Comparison of ENCODE assay signal across 8 mouse cellular contexts in genomic region chr15:25486158-25486557, GRCm38 (mm10).
DNase-seq lines count a peak whose midpoint lies in the region; ATAC-seq and TF ChIP-seq lines count a peak whose summit lies in the region.

No protein-coding gene starts in this region.

- TF ChIP-seq POLR2A in heart, adult 2 months (IDR thresholded peaks at IDR 0.05; ENCODE audit: insufficient read depth, low read depth, low read length) = no peak

- TF ChIP-seq CTCF in heart, adult 2 months (IDR thresholded peaks at IDR 0.05) = peak; percentile 69
- TF ChIP-seq CTCF in lung, embryonic 14.5 days (IDR thresholded peaks at IDR 0.05; ENCODE audit: low read depth) = peak; percentile 62
- TF ChIP-seq CTCF in hindbrain, postnatal 0 days (IDR thresholded peaks at IDR 0.05; ENCODE audit: low read depth) = peak; percentile 66

- TF ChIP-seq EP300 in heart, adult 2 months (IDR thresholded peaks at IDR 0.05; ENCODE audit: insufficient read depth, low read depth, low read length) = no peak

- ATAC-seq in lung, embryonic 14.5 days (ENCODE audit: insufficient read depth) = no peak; the same call in 1 of the 2 replicates
- peak; percentile 68; the same call in 1 of the 2 replicates for ATAC-seq in hindbrain, postnatal 0 days

- H3K4me1 ChIP-seq in heart, adult 2 months (ENCODE audit: control insufficient read depth, insufficient read depth, low read length) = no peaks in the 10 kb centered on the region; the same call in none of the 2 replicates
- H3K4me1 ChIP-seq in lung, embryonic 14.5 days (ENCODE audit: insufficient read depth) = 0 out of 2 replicates have a peak, but pooled peaks cover 4% of the 10 kb centered on the region
- no peaks in the 10 kb centered on the region for H3K4me1 ChIP-seq in hindbrain, postnatal 0 days (ENCODE audit: insufficient read depth, low read length)

- no peak for DNase-seq in heart, adult 2 months
- no peak for DNase-seq in heart, postnatal 36 days
- peak; percentile 82 for DNase-seq in lung, embryonic 14.5 days
- no peak for DNase-seq in lung, adult 18-20 months
- peak; percentile 72 for DNase-seq in hindbrain, postnatal 0 days (ENCODE audit: low spot score)
- peak; percentile 67 for DNase-seq in retina, embryonic 14.5 days (ENCODE audit: low spot score)
- DNase-seq in right cerebral cortex, postnatal 25 days = no peak
- no peak for DNase-seq in layer of hippocampus, adult 8-10 months (ENCODE audit: low spot score in 2 of 2)

- 75% methylated on average over 7 of the region's 7 CpGs for WGBS in heart, adult 2 months
- WGBS in lung, embryonic 14.5 days = 75% methylated on average over 7 of the region's 7 CpGs
- 82% methylated on average over 7 of the region's 7 CpGs for WGBS in hindbrain, postnatal 0 days

- H3K27ac ChIP-seq in heart, adult 2 months = no peak overlapping the region
- H3K27ac ChIP-seq in lung, embryonic 14.5 days (ENCODE audit: low read depth) = no peak overlapping the region
- no peak overlapping the region for H3K27ac ChIP-seq in hindbrain, postnatal 0 days

- no peak overlapping the region for H3K4me3 ChIP-seq in heart, adult 2 months
- no peak overlapping the region for H3K4me3 ChIP-seq in lung, embryonic 14.5 days (ENCODE audit: low read depth, low read length)
- no peak overlapping the region for H3K4me3 ChIP-seq in hindbrain, postnatal 0 days (ENCODE audit: low read length)

- H3K27me3 ChIP-seq in heart, adult 2 months (ENCODE audit: control insufficient read depth, insufficient read depth, low read length) = no peaks in the 10 kb centered on the region
- no peaks in the 10 kb centered on the region for H3K27me3 ChIP-seq in lung, embryonic 14.5 days (ENCODE audit: insufficient read depth, low read length)
- H3K27me3 ChIP-seq in hindbrain, postnatal 0 days (ENCODE audit: insufficient read depth, low read length) = no peaks in the 10 kb centered on the region

- H3K9ac ChIP-seq in heart, adult 2 months (ENCODE audit: low read depth, low read length) = no peak overlapping the region
- H3K9ac ChIP-seq in lung, embryonic 14.5 days = no peak overlapping the region
- no peak overlapping the region for H3K9ac ChIP-seq in hindbrain, postnatal 0 days (replicated peaks; ENCODE audit: low read length)

- no peaks in the 10 kb centered on the region for H3K9me3 ChIP-seq in lung, embryonic 14.5 days (ENCODE audit: low read depth, low read length)
- H3K9me3 ChIP-seq in hindbrain, postnatal 0 days (ENCODE audit: low read length) = no peaks in the 10 kb centered on the region

- H3K79me2 ChIP-seq in heart, adult 2 months (replicated peaks; ENCODE audit: control insufficient read depth, insufficient read depth, low read length) = no peaks in the 10 kb centered on the region

- no peak overlapping the region for H3K4me2 ChIP-seq in lung, embryonic 14.5 days
- no peak overlapping the region for H3K4me2 ChIP-seq in hindbrain, postnatal 0 days (ENCODE audit: low read depth, low read length)

- peaks cover 2% of the 10 kb centered on the region for H3K36me3 ChIP-seq in heart, adult 2 months (ENCODE audit: control insufficient read depth, insufficient read depth, low read length)
- no peaks in the 10 kb centered on the region for H3K36me3 ChIP-seq in lung, embryonic 14.5 days (ENCODE audit: insufficient read depth)
- no peaks in the 10 kb centered on the region for H3K36me3 ChIP-seq in hindbrain, postnatal 0 days (ENCODE audit: insufficient read depth, low read length)

- intact Hi-C loops in heart, adult 2 months (cut with DNase I) = loop anchor here (1.0 to 5.0 kb wide), 3 partner anchors 36 to 231 kb away; no protein-coding TSS in a partner anchor
- intact Hi-C loops in heart, postnatal 36 days (cut with DNase I) = loop anchor here (2.0 to 5.0 kb wide), 3 partner anchors 51 to 231 kb away; partner anchors contain the start of gene Myo10

Comparison
In these comparisons a context has a peak if more than half of its experiments do, and no peak if none do; other contexts are left out.
1. DNase-seq: peak in lung, embryonic 14.5 days (single experiment), hindbrain, postnatal 0 days (single experiment) and retina, embryonic 14.5 days (single experiment); none in heart, adult 2 months (0 of 2), heart, postnatal 36 days (0 of 2), lung, adult 18-20 months (0 of 2), right cerebral cortex, postnatal 25 days (single experiment) and layer of hippocampus, adult 8-10 months (0 of 2).
2. Peak in every context shown above with its lines, with median percentiles within 50 percentile points of each other: CTCF ChIP-seq.